Mouse (Mus musculus) right cerebral cortex, postnatal 36 days (tissue): Measurements from ENCODE around the gene Klhdc7b.

Source experiments
- DNase-seq, 2 experiments: peaks; one replicate each; pipeline ENCODE4 v3.0.0; 2022; ENCODE audit warnings: low spot score in 2 of 2, mixed read lengths in 1 of 2

The Klhdc7b gene

GRCm38 (mm10) chr15:89374801-89375534 is 9.7 kb upstream of the Klhdc7b start:
- no peak for DNase-seq

GRCm38 (mm10) chr15:89376040-89376439 is 8.7 kb upstream of the Klhdc7b start:
- DNase-seq: no peak

DNA sequence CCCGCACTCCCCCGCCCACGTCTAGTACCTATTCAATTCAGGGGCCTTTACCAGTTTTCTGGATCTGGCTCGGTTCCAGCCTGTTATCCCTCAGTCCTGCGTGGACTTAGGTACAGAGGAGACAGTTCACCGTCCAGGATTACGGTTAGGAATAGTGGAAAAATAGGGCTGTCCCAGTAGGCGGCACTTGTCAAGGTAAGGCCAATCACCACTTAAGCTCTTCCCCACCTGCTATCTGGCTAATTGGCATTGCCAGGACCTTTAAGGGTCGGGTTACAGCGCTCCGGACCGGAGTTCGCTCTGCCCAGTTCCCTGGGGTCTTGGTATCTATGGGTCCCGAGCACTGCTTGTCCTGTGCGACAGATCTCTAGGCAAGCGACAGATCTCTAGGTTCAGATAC is 7.8 kb upstream of the Klhdc7b start, which contains the start of gene Tymp:
TSS of gene Tymp (minus strand) at position 83 of the 400 bp plus-strand sequence.
- DNase-seq: no peak

DNA sequence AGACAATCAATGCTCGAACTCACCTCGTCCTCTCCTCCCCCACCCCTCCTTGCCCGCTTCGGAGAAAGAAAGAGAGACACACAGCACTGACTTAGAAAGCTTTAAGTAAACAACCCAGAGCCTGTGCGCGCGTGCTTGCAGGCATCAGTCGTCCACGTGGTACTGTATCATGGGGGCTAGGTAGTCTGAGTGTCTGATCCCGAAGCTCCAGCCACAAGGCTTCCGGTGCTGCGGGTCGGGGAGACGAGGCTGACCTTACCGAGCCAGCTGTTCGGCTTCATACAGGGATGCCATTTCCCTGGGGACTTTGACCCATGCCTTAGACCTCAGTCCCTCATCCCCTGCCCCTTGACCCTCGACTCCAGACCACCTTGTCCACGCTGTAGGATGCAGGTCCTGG is 7.4 kb upstream of the Klhdc7b start:
- no peak for DNase-seq

GRCm38 (mm10) chr15:89377938-89378828 is 6.5 kb upstream of the Klhdc7b start:
- no peak for DNase-seq

DNA sequence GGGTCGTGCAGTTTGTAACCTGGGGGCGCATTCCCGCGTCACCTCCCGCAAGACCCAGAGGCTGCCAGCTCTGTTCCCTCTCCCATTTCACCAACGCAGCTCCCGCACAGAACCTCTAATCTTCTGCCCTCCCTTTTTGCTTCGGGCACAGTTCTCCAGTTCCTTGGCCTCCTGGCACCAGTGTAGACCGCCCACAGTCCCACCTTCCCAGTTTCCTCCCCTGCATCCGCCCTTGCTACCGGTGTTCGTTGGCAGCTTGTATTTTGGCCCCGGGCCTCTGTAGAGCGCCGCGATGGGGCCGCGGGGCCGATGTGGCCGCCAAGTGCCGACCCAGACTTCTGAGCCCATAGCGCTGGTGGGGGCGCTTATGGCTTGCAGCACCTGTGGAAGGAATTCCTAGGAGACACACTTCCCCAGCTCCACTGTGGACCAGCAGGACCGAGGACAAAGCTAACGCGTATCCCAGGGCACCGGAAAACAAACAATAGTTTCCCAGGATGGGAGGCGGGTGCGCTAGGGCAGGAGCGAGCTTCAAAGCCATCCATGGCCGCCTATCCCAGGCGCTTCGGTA is 5.8 kb upstream of the Klhdc7b start, which contains the start of gene Odf3b:
TSS of gene Odf3b (minus strand) at position 452 of the 571 bp plus-strand sequence.
- no peak for DNase-seq

DNA sequence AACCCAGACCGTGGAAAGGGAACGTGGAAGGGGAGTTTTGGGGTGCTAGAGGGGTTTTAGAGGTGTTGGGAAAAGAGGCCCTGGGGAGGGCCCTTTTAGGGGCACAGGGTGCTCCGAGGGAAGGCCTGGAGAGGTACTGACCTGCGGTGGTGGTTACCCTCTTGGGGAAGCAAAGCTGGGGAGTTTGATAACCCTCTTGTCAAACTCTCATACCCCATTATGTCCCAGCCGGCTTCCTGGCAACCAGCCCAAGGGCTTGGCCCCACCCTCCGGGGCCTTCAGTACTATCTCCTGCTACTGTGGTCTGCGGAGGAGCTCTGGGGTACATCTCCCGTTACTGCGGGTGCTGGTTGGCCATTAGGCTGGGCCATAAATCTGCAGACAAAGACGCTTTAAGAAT is 5.3 kb upstream of the Klhdc7b start:
- no peak for DNase-seq

DNA sequence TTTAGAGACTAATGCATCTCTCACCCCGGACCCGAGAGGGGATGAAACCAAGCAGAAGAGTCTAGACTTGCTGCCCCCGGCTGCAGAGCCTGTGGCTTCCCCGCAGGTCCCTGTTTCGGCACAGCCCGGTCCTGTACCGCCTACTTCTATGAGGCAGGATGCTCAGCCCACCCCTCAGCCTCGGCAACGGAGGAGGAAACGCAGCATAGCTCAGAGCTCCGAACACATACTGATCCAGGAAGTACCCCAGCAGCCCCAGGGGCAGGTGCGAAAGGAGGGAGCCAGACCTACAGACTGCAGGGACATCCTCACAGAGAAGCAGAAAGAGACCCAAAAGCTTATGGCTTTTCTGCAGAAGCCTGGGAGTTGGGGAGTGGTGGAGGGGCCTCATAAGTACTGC is 2.4 kb downstream of the Klhdc7b start:
- no peak for DNase-seq

- no peak for DNase-seq
Measured at GRCm38 (mm10) chr15:89390081-89390480, 5.4 kb downstream of the Klhdc7b start.

DNA sequence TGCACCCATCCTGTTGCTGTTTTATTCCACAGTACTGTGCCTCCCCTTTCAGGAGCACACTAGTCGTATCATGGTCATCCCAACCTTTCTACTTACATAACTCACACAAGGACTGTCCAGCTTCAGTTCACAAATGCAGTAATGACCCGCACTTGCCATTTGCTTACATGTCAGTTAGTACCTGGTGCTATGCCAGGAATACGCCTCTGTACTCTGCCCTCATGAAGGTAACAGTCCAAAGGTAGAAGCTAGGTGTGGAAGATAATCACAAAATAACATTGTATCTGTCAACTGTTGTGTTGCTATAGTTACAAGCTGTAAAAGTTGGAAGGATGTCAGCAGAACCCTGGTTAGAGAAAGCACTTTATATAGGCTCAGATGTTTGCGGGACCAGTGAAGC is 12.2 kb downstream of the Klhdc7b start:
- DNase-seq: no peak

GRCm38 (mm10) chr15:89398146-89398545 is 13.4 kb downstream of the Klhdc7b start:
- no peak for DNase-seq

DNA sequence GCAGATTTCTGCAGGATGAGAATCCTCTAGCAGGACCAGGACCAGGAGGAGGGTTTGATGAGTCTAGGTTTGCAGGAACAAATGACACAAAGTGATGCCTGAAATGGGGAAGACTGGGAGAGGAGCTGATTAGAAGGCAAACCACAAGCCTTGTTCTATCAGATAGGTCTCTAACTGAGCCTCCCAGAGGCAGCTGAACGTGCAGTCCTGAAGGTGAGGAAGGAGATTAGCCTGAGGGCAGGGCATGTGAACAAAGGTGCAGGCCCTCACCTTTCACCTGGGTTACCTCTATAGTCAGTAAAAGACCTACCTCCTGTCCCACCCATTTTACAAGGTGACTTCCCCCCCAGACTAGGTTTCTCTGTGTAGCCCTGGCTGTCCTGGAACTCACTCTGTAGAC is 15.0 kb downstream of the Klhdc7b start:
- DNase-seq: no peak

DNA sequence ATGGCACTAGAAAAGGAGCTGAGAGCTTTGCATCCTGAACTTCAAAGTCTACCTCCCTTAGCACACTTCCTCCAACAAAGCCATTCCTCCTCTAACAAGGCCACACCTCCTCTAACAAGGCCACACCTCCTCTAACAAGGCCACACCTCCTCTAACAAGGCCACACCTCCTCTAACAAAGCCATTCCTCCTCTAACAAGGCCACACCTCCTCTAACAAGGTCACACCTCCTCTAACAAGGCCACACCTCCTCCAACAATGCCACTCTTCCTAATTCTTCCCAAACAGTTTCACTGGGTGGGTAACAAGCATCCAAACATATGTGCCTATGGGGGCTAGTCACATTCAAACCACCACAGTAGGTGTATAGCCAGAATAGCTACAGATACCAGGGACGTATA is 17.8 kb downstream of the Klhdc7b start:
- no peak for DNase-seq

- DNase-seq: no peak
Measured at GRCm38 (mm10) chr15:89404831-89405623, 20.3 kb downstream of the Klhdc7b start.

GRCm38 (mm10) chr15:89406691-89407090 is 22.0 kb downstream of the Klhdc7b start:
- DNase-seq: no peak

GRCm38 (mm10) chr15:89410118-89410517 is 25.4 kb downstream of the Klhdc7b start, which contains the start of gene Syce3:
Gene Syce3 (minus strand): TSS chr15:89410503.
- no peak for DNase-seq

- DNase-seq: no peak
Measured at GRCm38 (mm10) chr15:89415282-89415681, 30.6 kb downstream of the Klhdc7b start.

DNA sequence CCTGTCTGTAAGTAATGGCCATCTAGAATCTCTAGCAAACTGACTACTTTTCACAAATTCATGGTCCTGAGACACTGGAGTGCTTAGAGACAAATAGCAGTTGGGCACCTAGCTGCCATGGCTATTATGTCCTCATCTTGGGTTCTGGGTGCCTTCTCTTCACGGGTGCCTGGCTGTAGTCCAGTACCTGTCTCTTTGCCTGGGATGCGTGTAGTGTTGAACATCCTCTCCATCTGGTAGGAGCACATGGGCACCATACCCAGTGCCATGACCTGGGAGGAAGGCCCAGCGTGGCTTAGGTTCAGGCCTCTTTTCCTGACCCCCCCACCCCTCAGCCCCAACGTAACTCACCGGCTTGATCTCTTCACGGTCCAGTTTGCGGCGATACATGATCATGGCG is 37.2 kb downstream of the Klhdc7b start:
- DNase-seq: no peak

DNA sequence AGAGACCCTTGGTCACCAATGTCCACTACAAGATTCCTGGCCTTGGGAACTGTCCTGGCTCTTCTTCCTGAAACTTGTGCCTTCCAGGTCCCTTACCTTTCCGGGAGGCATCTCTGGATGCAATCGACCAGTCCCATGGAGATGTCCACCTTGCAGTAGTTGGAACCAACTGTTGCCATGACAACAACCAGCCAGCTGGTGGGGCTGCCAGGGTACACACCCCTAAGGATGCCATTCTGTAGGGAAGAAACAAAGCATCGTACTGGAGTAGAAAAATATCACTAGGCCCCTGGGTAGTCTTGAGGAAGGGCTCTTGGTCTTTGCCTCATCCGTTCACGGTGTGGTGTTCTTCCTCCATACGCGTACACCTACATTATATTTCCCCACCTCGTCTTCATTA is 39.9 kb downstream of the Klhdc7b start:
- DNase-seq: no peak

- DNase-seq: no peak
Measured at GRCm38 (mm10) chr15:89425711-89426121, 41.0 kb downstream of the Klhdc7b start, which contains the start of gene Cpt1b. Gene Cpt1b (minus strand): TSS chr15:89425863.

DNA sequence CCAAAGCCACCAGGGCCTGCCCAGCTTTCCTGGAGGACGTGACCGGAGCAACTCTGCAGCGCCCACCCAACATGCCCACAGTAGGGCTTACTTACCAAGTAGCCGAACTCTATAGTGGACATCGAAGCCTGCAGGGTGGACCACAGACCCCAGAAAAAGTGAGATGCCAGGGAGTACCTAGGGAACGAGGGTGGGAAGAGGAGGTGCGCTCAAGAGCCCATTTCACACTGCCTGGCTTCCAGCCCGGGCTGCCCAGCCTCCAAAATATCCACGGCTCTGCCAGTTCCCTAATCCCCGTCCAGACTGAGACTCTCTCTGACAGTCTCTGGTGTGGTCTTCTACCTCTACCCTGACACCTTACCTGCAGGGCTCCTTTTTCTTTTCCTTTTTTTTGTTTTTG is 42.0 kb downstream of the Klhdc7b start:
- DNase-seq: no peak
